Mouse (Mus musculus): ENCODE results near the gene Magi2. TPM values are rescaled to one million over a fixed set of nuclear protein-coding genes. Genes with fewer than 3 reads are reported as not detected.

Gene Magi2
- polyA plus RNA-seq, 1 experiment from 2014 or later: 9.3 TPM

DNA sequence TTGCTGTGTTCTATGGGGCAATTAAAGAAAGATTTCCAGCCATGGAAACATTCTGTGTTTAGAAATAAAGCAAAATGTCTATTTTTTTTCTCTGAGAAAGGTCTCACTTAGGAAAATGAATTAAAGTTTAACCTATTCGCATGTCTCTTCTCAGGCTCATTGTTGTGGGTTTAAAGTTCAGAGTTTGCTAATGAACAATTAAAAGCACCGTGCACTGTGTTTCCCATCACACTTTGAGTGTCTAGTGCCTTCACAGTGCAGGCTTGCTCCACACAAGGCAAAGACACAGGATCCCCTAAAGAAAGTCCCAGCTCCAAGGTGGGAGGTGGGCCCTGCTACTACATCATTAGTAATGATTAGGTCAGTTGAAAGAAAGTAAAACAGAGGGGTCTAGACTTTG, 602.5 kb downstream of the Magi2 start:
- WGBS: 80% methylated on average over 2 of the region's 2 CpGs
- H3K36me3 ChIP-seq (ENCODE audit: control insufficient read depth, insufficient read depth, low read length): no peaks in the 10 kb centered on the region
- H3K4me1 ChIP-seq (ENCODE audit: control insufficient read depth, insufficient read depth, low read length): no peaks in the 10 kb centered on the region
- ATAC-seq (ENCODE audit: low FRiP score, low TSS enrichment): no peak
- H3K9ac ChIP-seq (ENCODE audit: low read depth, low read length): no peak overlapping the region
- H3K4me3 ChIP-seq (ENCODE audit: low read length): no peak overlapping the region
- H3K27me3 ChIP-seq (ENCODE audit: control insufficient read depth, insufficient read depth, low read length): no peaks in the 10 kb centered on the region
- H3K27ac ChIP-seq (ENCODE audit: low read depth, low read length): no peak overlapping the region
- no peak overlapping the region for H3K4me2 ChIP-seq (replicated peaks; ENCODE audit: low read depth, low read length)
- H3K9me3 ChIP-seq (ENCODE audit: control insufficient read depth, low read length): no peaks in the 10 kb centered on the region

DNA sequence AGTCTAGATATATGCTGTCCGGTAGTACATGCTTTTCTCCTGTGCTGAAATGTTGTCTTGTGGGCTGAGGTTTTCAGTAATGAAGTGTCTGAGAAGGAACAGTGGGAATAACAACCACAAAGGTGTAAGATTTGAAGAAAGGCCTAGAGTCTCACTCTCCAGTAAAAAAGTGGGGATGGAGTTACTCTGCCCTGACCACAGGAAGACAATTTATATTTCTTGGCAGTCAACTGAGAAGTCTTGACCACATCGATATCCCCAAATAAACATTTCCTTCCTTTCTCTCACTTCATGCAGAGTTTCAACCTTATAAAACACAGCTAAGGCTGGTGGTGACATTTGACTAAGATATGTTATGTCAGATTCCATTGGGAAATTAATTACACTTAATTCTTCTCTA, 636.0 kb downstream of the Magi2 start:
- Histone ChIP-seq H3K4me3 (ENCODE audit: low read length) (no peak overlapping the region), H3K27me3 (ENCODE audit: control insufficient read depth, insufficient read depth, low read length) (no peaks in the 10 kb centered on the region), H3K27ac (ENCODE audit: low read depth, low read length) (no peak overlapping the region), H3K4me2 (replicated peaks; ENCODE audit: low read depth, low read length) (no peak overlapping the region), H3K9me3 (ENCODE audit: control insufficient read depth, low read length) (no peaks in the 10 kb centered on the region), H3K4me1 (ENCODE audit: control insufficient read depth, insufficient read depth, low read length) (no peaks in the 10 kb centered on the region), H3K9ac (ENCODE audit: low read depth, low read length) (no peak overlapping the region), H3K36me3 (ENCODE audit: control insufficient read depth, insufficient read depth, low read length) (no peaks in the 10 kb centered on the region)
- peak; percentile 32; the same call in 1 of the 2 replicates for ATAC-seq (ENCODE audit: low FRiP score, low TSS enrichment)
- WGBS: 42% methylated on average over 2 of the region's 2 CpGs

DNA sequence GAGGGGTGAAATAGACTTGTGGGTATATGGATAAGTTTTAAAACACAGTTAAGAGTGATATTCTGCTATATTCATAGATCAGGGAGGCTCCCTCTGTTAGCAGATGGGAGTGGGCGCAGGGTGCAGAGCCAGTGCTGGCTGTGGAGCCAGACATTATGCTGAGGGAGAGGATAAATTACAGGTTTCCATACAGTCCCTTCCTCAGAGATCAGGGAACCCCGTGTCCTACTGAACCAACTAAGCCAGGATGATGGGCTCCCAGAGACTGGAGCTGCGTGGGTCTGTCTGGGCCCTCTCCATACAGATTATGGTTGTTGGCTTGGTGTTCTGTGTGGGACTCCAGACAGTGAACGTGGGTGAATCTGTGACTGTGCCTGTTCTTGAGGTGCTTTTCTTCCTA, 643.6 kb downstream of the Magi2 start:
- Histone ChIP-seq H3K4me1 (ENCODE audit: control insufficient read depth, insufficient read depth, low read length) (no peaks in the 10 kb centered on the region), H3K9me3 (ENCODE audit: control insufficient read depth, low read length) (no peaks in the 10 kb centered on the region), H3K36me3 (ENCODE audit: control insufficient read depth, insufficient read depth, low read length) (no peaks in the 10 kb centered on the region), H3K27me3 (ENCODE audit: control insufficient read depth, insufficient read depth, low read length) (no peaks in the 10 kb centered on the region), H3K27ac (ENCODE audit: low read depth, low read length) (no peak overlapping the region), H3K9ac (ENCODE audit: low read depth, low read length) (no peak overlapping the region), H3K4me2 (replicated peaks; ENCODE audit: low read depth, low read length) (no peak overlapping the region), H3K4me3 (ENCODE audit: low read length) (no peak overlapping the region)
- ATAC-seq (ENCODE audit: low FRiP score, low TSS enrichment): no peak
- 84% methylated on average over 4 of the region's 4 CpGs for WGBS

DNA sequence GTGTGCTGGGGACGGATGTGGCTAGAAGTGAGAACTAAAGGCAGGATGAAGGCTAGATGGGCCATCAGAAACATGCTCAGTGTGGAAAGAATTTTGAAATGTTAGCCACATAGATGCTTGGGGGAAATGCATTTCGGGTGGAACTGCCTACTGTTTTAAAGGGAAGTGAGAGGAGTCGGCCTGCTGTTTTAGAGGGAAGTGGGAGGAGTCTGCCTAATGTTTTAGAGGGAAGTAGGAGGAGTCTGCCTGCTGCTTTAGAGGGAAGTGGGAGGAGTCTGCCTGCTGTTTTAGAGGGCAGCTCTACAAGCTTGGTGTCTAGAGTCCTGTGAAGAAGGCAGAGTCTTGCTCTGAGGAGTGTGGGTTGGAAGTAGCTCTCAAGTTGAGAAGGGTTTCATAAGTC, 664.9 kb downstream of the Magi2 start:
- no peaks in the 10 kb centered on the region for H3K36me3 ChIP-seq (ENCODE audit: control insufficient read depth, insufficient read depth, low read length)
- no peaks in the 10 kb centered on the region for H3K4me1 ChIP-seq (ENCODE audit: control insufficient read depth, insufficient read depth, low read length)
- H3K27ac ChIP-seq (ENCODE audit: low read depth, low read length): no peak overlapping the region
- no peaks in the 10 kb centered on the region for H3K27me3 ChIP-seq (ENCODE audit: control insufficient read depth, insufficient read depth, low read length)
- no peak overlapping the region for H3K4me2 ChIP-seq (replicated peaks; ENCODE audit: low read depth, low read length)
- no peaks in the 10 kb centered on the region for H3K9me3 ChIP-seq (ENCODE audit: control insufficient read depth, low read length)
- ATAC-seq (ENCODE audit: low FRiP score, low TSS enrichment): no peak
- 77% methylated on average over 3 of the region's 3 CpGs for WGBS
- no peak overlapping the region for H3K4me3 ChIP-seq (ENCODE audit: low read length)
- H3K9ac ChIP-seq (ENCODE audit: low read depth, low read length): no peak overlapping the region

DNA sequence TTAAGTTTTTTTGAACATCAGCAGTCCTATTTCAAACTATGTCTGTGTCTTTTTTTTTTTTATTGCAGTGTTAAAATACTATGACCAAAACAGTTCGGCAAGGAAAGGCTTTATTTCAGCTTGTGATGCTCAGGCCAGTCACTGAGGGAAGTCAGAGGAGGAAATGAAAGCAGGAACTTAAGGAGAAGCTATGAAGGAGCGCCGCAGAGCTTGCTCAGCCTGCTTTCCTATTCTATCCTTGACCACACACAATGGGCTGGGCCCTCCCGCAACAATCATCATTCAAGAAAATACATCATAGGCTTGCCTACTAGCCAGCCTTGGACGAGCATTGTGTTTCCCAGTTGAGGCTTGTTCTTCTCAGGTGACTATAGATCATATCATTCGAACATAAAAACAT, 669.1 kb downstream of the Magi2 start:
- H3K4me2 ChIP-seq (replicated peaks; ENCODE audit: low read depth, low read length): no peak overlapping the region
- H3K27me3 ChIP-seq (ENCODE audit: control insufficient read depth, insufficient read depth, low read length): no peaks in the 10 kb centered on the region
- H3K27ac ChIP-seq (ENCODE audit: low read depth, low read length): no peak overlapping the region
- H3K36me3 ChIP-seq (ENCODE audit: control insufficient read depth, insufficient read depth, low read length): no peaks in the 10 kb centered on the region
- no peaks in the 10 kb centered on the region for H3K4me1 ChIP-seq (ENCODE audit: control insufficient read depth, insufficient read depth, low read length)
- WGBS: 77% methylated on average over 6 of the region's 6 CpGs
- H3K9me3 ChIP-seq (ENCODE audit: control insufficient read depth, low read length): no peaks in the 10 kb centered on the region
- H3K4me3 ChIP-seq (ENCODE audit: low read length): no peak overlapping the region
- H3K9ac ChIP-seq (ENCODE audit: low read depth, low read length): no peak overlapping the region
- no peak for ATAC-seq (ENCODE audit: low FRiP score, low TSS enrichment)

DNA sequence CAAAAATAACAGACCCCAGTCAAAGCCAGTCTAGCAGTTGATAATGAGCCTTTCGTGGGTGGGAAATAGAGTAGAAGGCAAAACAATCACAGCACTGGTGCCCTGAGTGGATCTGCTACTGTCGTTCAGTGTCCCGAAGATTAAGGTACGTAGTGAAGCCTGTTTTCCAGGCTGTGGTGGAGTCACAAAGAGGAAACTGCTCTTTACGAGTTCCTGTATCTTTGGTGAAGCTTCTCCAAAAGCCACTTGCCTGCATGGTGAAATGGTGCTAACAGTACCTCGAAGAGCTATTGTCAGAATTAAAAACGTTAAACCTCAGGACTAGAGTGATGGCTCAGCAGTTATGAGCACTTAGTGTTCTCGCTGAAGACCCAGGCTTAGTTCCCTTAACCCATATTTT, 674.8 kb downstream of the Magi2 start:
- Histone ChIP-seq H3K27ac (ENCODE audit: low read depth, low read length) (no peak overlapping the region), H3K4me3 (ENCODE audit: low read length) (no peak overlapping the region), H3K4me1 (ENCODE audit: control insufficient read depth, insufficient read depth, low read length) (no peaks in the 10 kb centered on the region), H3K9me3 (ENCODE audit: control insufficient read depth, low read length) (no peaks in the 10 kb centered on the region), H3K4me2 (replicated peaks; ENCODE audit: low read depth, low read length) (no peak overlapping the region), H3K9ac (ENCODE audit: low read depth, low read length) (no peak overlapping the region), H3K27me3 (ENCODE audit: control insufficient read depth, insufficient read depth, low read length) (0 out of 2 replicates have a peak, but pooled peaks cover 3% of the 10 kb centered on the region), H3K36me3 (ENCODE audit: control insufficient read depth, insufficient read depth, low read length) (no peaks in the 10 kb centered on the region)
- WGBS: 79% methylated on average over 8 of the region's 8 CpGs
- no peak for ATAC-seq (ENCODE audit: low FRiP score, low TSS enrichment)

DNA sequence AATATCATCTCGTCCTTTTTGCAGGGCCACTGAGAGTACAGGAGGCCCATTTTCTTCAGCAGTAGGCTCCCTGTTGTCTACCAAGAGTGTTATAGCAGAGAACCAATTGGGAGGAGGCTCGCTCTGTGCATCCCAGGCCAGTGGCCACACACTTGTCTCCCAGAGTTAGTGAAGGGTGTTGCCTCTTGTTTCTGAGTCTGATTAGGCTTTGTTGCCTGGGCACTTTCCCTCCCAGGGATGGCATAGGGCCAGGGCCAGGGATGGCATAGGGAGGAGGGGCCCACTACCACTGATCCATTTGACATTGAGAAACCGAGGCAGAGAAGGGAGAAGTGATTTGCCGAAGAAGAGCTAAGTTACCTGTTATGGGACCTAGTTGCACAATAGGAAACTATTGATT, 679.8 kb downstream of the Magi2 start:
- H3K4me3 ChIP-seq (ENCODE audit: low read length): no peak overlapping the region
- H3K4me2 ChIP-seq (replicated peaks; ENCODE audit: low read depth, low read length): no peak overlapping the region
- 83% methylated on average over 4 of the region's 4 CpGs for WGBS
- no peaks in the 10 kb centered on the region for H3K9me3 ChIP-seq (ENCODE audit: control insufficient read depth, low read length)
- H3K36me3 ChIP-seq (ENCODE audit: control insufficient read depth, insufficient read depth, low read length): no peaks in the 10 kb centered on the region
- H3K9ac ChIP-seq (ENCODE audit: low read depth, low read length): no peak overlapping the region
- ATAC-seq (ENCODE audit: low FRiP score, low TSS enrichment): 0 out of 2 replicates have a peak, but pooled peaks have one; percentile 20
- no peak overlapping the region for H3K27ac ChIP-seq (ENCODE audit: low read depth, low read length)
- peaks cover 10% of the 10 kb centered on the region; the same call in 1 of the 2 replicates for H3K27me3 ChIP-seq (ENCODE audit: control insufficient read depth, insufficient read depth, low read length)
- no peaks in the 10 kb centered on the region; the same call in 1 of the 2 replicates for H3K4me1 ChIP-seq (ENCODE audit: control insufficient read depth, insufficient read depth, low read length)

DNA sequence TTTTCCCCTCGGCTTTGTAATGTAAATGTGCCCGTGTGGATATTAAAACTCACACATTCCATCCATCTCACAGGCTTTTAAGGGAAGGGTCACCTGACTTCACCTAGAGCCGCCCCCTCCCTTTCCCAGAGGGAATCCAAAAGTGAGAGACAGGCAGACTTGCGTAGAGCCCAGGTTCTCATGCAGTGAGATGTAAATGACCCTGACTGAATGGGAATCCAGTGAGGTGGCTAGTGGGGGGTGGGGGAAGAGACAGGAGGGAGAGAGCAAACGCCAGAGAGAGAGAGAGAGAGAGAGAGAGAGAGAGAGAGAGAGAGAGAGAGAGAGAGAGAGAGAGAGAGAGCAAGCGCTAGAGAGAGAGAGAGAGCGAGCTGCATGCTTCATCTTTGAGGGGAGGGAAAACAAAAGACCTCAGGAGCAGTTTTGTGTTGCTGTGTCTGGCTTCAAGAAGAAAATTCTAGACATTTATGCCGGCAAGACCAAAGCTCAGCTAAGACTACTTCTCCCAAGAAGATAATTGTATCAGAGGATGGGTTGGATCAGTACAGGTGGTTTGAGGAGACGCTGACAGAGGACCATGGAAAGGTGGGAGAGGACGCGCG, 680.6 kb downstream of the Magi2 start:
- Histone ChIP-seq H3K4me2 (replicated peaks; ENCODE audit: low read depth, low read length) (peak overlapping the region; percentile 62), H3K9me3 (ENCODE audit: control insufficient read depth, low read length) (no peaks in the 10 kb centered on the region), H3K4me1 (ENCODE audit: control insufficient read depth, insufficient read depth, low read length) (no peaks in the 10 kb centered on the region; the same call in 1 of the 2 replicates), H3K9ac (ENCODE audit: low read depth, low read length) (no peak overlapping the region), H3K27ac (ENCODE audit: low read depth, low read length) (no peak overlapping the region), H3K4me3 (ENCODE audit: low read length) (peak overlapping the region; percentile 34), H3K27me3 (ENCODE audit: control insufficient read depth, insufficient read depth, low read length) (peaks cover 10% of the 10 kb centered on the region; the same call in 1 of the 2 replicates), H3K36me3 (ENCODE audit: control insufficient read depth, insufficient read depth, low read length) (no peaks in the 10 kb centered on the region)
- WGBS: 4% methylated on average over 12 of the region's 12 CpGs
- 0 out of 2 replicates have a peak, but pooled peaks have one; percentile 42 for ATAC-seq (ENCODE audit: low FRiP score, low TSS enrichment)

DNA sequence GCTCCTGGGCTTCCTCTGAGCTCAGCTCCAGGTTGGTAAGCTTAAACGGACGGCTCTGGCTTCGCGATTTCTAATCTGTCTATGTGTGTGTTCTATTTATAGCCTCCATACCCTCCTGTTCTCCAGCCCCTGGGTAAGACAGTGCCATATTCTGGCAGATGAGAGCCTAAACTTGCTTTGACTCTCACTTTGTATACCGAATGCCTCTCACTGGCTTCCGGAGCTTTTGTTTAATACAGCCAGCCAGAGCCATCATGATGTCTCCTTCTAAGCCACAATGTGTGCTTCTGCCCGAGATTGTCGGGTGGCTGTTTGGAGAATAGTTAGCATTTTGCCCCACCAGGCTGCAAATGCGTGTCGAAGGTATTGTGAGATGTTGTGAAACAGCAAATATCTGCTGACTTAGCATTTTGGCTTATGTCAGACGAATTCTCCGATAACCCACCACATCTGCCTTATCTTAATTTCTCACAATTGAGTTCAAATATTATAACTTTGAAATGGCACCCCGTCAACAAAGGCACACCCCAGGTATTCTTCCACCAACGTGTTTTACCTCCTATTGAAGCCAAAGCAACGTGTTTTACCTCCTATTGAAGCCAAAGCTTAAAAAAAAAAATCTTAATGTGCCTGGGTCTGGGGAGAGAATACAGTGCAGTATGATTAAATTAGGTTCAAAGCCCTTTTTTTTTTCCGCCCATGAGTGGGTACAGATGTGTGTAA, 681.3 kb downstream of the Magi2 start:
- H3K4me1 ChIP-seq (ENCODE audit: control insufficient read depth, insufficient read depth, low read length): no peaks in the 10 kb centered on the region; the same call in 1 of the 2 replicates
- no peaks in the 10 kb centered on the region for H3K9me3 ChIP-seq (ENCODE audit: control insufficient read depth, low read length)
- H3K27me3 ChIP-seq (ENCODE audit: control insufficient read depth, insufficient read depth, low read length): peaks cover 10% of the 10 kb centered on the region; the same call in 1 of the 2 replicates
- no peak overlapping the region for H3K27ac ChIP-seq (ENCODE audit: low read depth, low read length)
- WGBS: 5% methylated on average over 16 of the region's 16 CpGs
- H3K36me3 ChIP-seq (ENCODE audit: control insufficient read depth, insufficient read depth, low read length): no peaks in the 10 kb centered on the region
- no peak overlapping the region for H3K9ac ChIP-seq (ENCODE audit: low read depth, low read length)
- peak; percentile 70 for ATAC-seq (ENCODE audit: low FRiP score, low TSS enrichment)
- H3K4me3 ChIP-seq (ENCODE audit: low read length): peak overlapping the region; percentile 34
- peak overlapping the region; percentile 62 for H3K4me2 ChIP-seq (replicated peaks; ENCODE audit: low read depth, low read length)
